Mouse (Mus musculus): ENCODE data around the gene Olfr1204.

GRCm38 (mm10) chr2:88862931-88863330 lies 13.8 kb downstream of the Olfr1204 start, which contains the start of gene Olfr1206:
- no peak for TF ChIP-seq GATA1 (IDR thresholded peaks at IDR 0.05; ENCODE audit: low read length)
- TF ChIP-seq TAL1 (IDR thresholded peaks at IDR 0.05; ENCODE audit: low read length), result no peak
